Mouse (Mus musculus) cerebral cortex, adult 2 months (tissue): ENCODE measurements around the gene Dact3.

ENCODE experiments used
- WGBS: fragments of 180-500 bp; shearing (Covaris S2); methylation state at CpG from one replicate; pipeline ENCODE4 v1.1.7; 2018; 5-methylcytosine and 5-hydroxymethylcytosine counted together

Gene Dact3

DNA sequence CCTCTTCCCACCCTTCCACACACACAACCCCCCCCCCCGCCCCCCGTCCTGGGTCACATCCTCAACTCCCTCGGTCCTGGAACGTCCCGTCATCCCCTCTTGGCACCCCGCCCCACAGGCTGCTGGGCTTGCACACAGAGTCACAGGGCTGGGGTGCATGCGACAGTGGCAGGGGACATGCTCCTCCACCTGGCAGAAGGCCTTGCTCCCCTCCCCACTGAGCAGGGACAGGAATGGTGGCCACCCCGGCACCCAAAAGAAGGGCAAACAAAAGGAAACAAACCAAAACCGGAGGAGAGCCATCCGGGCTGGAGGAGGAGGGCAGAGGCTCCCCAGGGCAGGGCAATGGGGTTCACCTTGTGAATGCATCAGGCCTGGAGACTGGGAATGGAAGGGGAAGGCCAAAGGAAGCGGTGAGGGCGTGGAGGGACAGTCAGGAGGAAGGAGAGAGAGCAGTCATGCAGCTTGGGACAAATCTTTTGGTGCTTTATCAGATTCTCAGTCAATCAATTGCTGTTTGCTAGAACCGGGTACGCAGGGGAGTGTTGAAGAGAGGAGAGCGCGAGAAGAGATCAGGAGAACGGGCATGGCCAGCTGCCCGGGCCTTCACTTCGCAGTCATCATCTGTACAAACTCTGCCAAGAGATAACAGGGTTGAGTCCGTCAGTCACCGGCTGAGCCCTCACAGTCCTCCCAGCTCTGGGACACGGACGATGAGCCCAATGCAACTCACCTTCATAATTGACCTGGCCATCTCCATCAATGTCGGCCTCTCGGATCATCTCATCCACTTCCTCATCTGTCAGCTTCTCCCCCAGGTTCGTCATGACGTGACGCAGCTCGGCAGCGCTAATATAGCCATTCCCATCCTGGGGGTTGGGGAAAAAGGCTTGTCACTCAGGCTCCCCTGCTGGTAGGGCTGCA is 41.5 kb downstream of the Dact3 start:
- 59% methylated on average over 30 of the region's 30 CpGs for WGBS

DNA sequence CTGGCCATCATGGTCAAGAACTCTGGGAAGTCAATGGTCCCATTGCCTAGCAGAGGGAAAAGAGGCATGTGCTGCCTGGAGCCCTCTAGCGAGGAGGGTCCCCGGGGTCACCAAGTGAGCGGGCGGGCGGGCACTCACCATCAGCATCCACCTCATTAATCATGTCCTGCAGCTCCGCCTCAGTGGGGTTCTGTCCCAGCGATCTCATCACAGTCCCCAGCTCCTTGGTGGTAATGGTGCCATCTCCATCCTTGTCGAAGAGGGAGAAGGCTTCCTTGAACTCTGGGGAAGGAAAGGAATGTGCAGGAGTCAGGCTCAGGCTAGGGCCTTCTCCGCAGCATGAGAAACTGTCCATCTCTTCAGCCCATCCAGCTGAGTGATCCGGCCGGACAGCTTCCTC is 42.3 kb downstream of the Dact3 start:
- 80% methylated on average over 11 of the region's 11 CpGs for WGBS

DNA sequence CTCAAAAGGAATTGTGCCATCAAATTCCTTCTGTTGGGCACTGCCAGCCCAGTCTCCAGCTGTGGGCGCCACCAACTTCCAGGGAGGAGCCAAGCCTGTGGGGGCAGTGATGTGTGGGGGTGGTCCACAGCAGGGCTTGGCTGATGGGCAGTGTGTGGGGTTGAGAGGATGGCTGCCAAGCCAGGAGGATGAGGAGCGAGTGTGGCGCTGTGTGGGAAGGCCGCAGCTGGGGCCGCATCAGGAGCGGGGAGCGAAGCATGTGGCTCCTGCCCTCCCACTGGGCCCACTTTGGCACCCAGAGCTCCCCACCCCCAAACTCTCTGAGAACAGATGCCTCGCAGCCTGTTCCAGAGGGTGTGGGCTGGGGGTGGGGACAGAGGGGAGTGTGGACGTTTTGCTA is 42.9 kb downstream of the Dact3 start:
- 27% methylated on average over 9 of the region's 9 CpGs for WGBS

DNA sequence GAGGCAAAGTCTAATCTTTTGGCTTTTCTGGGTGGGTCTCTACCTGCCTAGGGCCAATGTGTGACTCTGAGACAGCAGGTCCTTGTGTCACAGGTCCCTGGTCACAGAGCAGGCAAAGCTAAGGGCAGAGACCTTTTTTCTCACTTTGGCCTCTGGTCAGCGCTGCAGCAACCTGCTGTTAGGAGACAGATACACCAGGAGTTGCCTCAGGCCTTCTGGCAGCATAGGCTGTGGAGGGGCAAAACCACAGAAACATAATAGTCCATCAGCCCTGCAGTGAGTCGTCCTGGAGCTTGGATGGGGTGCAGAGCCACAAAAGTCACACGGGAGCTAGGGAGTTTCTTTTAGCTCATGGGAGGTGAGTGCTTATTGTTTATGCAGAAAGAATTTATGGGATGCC is 43.6 kb downstream of the Dact3 start:
- 53% methylated on average over 3 of the region's 3 CpGs for WGBS

DNA sequence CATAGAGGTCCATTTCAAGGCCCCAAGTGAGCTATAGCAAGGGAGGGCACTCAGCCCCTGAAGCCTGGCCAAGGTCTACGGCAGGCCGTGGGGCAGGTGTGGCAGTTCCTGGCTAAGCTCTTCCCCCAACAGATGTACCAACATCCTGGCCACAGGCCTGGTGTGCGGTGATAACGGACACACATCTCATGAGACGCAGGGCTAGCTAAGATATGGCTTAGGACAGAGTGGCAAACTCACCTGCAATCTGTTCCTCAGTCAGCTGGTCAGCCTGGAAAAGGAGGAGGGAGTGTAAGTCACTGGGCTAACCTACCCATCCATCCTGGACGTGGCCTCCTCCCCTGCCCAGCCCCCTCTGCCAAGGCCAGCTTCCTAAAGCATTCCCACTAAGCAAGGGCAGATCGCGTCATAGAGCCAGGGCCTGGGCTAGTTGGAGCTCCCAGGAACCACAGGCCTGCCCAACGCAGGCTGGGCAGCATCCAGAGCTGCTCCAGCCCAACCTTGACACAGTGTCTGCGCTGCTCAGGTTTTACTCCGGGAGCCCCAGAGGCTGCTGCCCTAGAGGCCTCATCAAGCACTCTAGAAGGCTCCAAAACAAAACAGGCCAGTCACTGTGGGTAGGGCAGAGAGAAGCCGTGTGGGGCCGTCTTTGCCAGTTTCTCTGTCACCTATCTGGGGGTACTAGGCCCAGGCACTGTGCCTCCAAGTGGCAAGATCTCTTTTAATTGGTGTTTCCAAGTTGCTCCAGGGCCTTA is 44.5 kb downstream of the Dact3 start:
- WGBS, result 30% methylated on average over 13 of the region's 13 CpGs

DNA sequence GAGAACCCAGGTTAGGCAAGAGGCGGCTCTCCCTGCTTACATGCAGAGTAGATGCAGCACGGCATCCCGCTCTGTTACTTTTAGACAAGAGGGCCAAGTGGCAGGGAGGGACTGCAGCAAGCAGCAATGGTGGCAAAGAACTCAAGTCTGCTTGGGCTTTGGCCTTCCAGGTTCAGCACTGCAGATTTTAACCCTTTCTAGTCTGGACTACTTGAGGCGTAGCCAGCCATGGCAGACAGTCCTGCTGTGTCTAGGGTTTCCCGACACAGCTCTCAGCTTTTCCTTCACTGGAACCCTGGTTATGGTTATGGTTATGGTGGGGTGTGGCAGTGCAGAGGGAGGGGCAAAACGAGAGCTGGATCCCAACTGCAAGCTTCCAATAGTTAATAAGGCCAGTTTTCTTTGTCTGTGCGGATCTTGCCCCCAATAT is 45.0 kb downstream of the Dact3 start:
- 25% methylated on average over 7 of the region's 7 CpGs for WGBS

DNA sequence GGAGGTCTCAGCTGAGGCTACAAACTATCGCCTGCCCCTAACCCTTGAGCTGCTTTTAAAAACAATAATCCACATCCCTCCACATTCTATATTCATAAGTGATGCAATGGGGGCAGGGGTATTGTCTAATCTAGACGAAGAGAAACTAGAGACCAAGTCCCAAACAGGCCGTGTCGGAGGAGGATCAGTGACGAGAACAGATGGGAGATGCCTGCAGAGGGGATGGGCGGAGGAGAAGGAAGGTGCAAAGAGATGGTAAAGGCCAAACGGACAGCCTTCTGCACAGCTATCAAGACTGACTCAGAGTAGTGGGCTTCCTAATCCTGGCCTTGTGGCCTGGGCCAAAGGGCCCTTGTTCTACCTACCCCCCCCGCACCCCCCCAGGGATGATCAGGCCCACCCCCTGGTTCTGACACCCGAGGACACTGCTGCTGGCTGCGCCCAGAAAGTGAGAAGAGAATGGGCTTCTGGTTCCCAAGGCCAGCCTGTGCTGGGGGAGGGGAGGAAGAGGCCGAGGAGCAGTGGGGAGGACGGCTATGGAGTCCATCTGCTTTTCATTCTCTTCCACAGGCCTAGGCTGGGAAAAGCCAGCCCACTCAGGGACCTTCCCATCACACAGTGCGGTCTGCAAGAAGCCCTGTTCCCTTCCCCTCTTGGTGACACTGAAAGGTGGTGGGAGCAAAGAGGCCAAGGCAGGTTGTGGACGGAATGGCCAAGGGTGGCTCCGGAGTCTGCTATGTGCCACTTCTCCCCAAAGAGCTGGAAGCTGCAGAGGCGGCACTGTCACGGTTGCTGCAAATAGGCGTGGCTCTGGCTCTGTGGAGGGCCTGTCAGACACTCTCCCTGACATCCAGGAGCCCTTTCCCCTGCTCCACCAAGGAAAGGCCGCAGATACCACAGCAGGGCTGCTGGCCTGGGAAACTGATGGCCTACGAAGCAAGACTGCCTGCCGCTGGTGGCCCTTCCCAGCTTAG is 46.0 kb downstream of the Dact3 start:
- WGBS, result 24% methylated on average over 21 of the region's 21 CpGs

DNA sequence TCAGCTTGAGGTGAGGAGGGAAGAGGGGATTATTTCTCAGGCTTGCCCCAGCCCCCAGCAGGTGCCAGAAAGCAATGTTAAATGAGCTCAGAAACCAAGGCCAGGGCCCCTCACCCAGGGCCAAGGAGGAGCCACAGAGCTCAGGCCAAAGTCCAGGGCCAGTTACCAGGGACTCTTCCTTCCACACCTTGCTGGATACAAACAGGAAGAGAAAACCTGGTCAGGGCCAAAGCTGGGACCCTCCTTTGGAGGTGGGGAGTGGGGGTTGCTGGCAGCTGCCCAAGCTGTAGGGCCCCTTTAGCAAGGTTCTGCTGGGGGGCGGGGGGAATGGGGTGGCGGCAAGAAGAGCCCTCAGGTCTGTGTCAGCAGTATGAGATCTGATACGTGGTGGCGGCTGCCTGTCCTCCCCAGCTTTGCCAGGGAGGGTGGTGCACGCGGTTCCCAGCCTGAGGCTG is 46.8 kb downstream of the Dact3 start:
- WGBS, result 12% methylated on average over 6 of the region's 6 CpGs

DNA sequence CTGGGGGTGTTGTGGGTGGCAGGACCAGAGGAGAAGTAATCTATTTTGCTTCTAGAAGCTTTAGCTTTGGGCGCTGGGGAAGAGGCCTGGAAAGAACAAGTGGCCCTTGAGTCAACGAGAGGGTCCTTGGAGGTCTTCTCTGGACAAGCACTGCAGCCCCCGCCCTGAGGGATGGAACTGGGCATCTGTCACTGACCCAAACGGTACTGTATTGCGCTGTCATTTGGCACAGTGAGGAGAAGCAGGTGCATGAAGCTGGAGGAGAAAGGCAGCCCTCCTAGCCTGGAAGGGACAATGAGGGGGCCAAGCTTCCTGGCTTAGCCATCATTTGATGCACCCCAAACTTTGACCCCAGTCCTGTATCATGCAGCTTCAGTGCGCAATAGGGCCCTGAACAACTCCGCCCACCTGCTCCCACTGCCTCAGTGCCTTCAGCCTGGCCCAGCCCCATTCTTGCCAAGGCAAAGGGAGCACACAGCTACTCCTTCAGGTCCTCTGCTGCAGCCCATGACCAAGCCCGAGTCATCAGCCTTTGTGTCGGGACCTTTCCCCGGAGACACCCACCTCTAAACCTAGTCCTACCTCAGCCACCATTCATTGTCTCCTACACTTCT is 47.4 kb downstream of the Dact3 start:
- WGBS, result 10% methylated on average over 10 of the region's 10 CpGs

DNA sequence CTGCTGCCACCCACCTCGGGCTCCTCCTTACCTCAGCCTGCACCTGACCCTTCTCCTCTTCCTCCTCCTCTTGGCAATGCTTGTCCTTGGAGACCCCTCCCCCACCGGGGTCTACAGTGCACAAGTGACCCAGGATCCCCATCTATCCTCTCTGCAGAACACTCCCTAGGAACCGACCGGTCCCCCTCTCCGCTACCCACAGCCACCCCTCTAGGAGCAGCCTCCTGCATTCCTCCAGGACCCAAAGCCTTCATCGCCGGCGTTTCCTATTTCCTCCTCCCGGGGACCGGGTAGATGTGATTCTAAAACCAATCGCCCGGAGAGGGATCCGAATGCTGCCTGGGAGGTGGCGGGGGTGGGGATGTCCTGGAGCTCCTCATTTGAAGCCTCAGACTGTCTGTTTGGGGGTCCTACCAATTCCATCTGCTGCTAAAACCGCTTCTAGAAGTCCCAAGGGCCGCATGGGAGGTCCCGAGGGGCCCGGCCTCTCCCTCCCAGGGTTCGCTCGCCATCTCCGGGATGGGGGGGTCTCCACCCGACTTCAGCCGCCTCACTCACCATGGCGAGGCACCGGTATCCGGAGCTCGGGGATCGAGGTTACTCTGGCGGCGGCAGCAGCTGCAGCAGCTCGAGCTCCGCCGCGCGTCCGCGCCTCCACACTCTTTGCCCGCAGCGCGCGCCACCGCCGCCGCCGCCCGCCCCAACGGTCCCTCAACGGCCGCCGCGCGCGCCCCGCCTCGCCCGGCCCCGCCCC is 48.3 kb downstream of the Dact3 start:
- WGBS, result under 1% methylated on average over 47 of the region's 57 CpGs

DNA sequence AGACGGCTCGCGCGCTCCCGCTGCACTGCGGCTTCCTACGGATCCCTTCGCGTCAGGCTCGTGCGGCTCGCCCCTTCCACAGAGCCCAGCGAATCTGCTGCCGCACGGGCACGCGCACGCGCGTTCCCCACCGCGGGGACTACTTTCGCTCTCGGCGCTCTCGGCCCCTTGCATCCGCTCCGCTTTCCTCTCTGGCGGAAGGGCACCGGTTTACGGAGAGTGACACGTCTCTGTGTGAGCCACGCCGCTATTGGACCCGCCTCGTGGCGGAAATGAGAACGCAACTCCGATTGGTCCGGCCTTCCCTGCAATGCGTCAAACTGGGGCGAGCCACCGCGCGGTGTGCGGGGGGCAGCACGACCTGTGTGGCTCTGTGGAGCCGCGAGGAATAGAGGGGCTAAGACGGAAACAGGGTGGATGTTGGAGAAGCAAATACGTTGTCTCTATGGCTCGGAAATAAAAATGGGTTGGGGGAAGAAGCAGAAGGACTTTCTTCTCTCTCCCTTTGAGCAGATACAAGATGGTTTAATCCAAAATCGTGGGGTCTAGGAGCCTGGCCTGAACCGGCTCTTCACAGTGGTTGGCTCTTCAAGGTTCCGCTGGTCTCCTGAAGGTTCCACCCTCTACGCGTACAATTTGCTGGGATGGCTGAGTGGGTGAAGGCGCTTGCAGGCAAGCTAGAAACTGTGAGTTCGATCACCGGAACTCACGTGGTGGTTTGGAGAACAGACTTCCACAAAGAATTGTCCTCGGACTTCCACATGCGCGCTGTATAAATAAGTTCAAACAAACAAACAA is 49.1 kb downstream of the Dact3 start, which contains the start of gene Calm3:
TSS of gene Calm3 (minus strand) at position 78 of the 798 bp plus-strand sequence.
- 1% methylated on average over 64 of the region's 64 CpGs for WGBS

DNA sequence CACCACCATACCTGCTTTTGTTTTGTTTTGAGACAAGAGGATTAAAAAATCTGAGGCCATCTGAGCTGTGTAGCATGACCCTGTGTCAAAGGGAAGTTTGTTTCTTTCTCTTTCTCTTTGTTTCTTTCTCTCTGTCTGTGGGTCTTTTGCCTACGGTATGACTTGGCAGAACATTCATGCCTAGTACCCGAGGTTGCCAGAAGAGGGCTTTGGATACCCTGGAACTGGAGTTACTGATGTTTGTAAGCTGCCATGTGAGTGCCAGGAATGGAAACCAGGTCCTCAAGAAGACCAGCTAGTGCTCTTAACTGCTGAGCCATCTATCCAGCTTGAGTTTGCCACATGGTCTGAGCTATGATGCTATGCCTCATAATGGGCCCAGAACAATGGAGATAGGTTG is 53.2 kb downstream of the Dact3 start:
- WGBS, result 31% methylated on average over 2 of the region's 2 CpGs

DNA sequence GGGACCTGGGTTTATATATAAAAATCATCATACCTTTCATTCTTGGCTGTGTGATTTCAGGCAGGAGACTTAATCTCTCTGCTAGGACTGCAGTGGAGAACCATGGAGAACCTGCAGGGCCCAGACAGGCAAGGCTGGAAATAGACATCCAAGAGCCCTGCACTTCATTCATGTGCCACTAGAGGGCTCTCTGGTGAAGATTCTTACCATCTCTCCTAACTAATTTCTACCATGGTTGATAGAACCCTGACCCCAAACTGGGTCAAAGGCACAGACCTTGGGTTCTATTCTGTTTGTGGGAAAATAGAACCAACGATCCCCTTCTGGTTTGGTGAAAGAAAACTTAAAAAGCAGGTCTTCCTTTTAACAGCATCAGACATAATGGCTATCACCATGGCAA is 55.7 kb downstream of the Dact3 start:
- 0% methylated on average over 1 of the region's 1 CpGs for WGBS

DNA sequence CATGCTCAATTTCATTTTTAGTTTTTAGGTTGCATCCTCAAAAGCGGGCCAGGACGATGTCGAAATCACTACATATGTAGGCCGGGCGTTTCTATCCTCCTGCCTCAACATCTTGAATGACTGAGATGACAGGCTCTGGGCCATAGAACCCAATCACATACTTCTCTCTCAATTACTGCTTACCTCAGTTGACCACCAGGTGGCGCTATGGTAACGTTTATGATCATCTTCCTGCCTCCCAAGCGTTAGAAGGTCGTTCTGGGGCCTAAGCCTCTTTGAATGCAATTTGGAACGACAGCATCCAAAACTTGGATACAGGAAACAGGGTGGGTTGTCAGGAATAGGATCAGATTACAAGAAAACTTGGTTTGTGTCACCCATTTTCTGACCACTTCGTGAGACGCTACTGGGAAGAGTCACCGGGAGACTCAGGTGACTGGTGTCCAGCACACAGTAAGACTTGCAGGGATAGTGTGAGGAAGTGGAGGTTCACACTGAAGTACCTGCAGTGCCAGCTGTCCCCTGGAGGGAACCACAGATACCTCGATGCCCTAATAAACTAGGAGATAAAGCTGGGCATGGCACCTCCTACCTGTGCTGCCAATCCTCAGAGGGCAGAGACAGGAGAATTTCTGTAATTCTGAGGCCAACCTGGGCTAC is 57.0 kb downstream of the Dact3 start:
- WGBS, result 15% methylated on average over 14 of the region's 14 CpGs

DNA sequence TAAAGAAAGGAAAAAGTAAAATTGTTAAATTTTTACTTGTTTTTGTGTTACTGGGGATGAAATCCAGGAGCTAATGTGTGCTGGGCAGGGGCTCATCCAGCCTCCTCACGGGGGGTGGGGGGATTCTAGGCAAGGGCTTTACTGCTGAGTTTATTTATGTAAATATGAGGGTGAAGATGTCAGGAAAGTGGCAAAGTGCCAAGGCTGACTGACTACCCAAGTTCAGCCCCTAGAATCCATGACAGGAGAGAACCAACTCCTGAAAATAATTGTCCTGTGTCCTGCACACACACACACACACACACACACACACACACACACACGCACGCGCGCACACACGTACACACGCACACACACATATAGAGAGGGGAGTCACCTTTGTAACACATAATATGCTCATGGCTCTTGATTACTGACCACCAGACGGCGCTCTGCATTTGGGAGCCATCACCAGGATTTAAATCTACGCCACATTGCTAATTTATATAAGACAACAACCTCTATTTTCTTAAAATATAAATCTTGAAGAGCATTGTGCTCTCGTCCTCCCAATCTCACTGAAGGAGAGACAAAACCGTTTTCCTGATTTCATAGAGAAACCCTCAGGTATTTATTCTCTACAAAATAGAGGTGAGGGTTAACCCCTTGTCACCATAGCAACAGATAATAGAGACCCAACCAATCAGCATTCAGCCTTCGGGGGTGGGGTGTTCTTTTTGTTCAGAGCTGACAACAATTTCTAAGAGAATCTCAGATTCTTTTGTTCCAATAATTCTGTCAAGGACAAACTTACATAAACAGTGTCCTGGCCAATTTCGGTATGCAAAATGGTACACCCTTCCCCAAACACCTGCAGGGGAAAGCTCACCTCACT is 57.8 kb downstream of the Dact3 start:
- 22% methylated on average over 14 of the region's 14 CpGs for WGBS
